Mouse (Mus musculus) forebrain, embryonic 10.5 days (tissue): Measurements from ENCODE around the gene Arhgap10. TPM values are rescaled to one million over a fixed set of nuclear protein-coding genes. Genes with fewer than 3 reads are reported as not detected.

Experiments used
- DNase-seq: peaks from one replicate; pipeline ENCODE4 v3.0.0-alpha.2; 2017; ENCODE audit warnings: low spot score; ENCODE audit errors: extremely low spot score
- H3K27ac ChIP-seq: fragments of 300-500 bp; sonication (generic); 2 replicates; pipeline ENCODE4 v1.5.1; 2016; ENCODE audit warnings: mild to moderate bottlenecking
- H3K27me3 ChIP-seq: fragments of 300-500 bp; sonication (generic); 2 replicates; pipeline ENCODE4 v1.6.1; 2016; ENCODE audit warnings: mild to moderate bottlenecking; ENCODE audit not compliant: poor library complexity, severe bottlenecking
- H3K36me3 ChIP-seq: fragments of 300-500 bp; sonication (generic); replicated peaks from 2 replicates; pipeline ENCODE4 v1.6.1; 2016; ENCODE audit warnings: mild to moderate bottlenecking, moderate library complexity
- H3K4me1 ChIP-seq: fragments of 300-500 bp; sonication (generic); 2 replicates; pipeline ENCODE4 v1.6.1; 2016
- H3K4me3 ChIP-seq: fragments of 300-500 bp; sonication (generic); 2 replicates; pipeline ENCODE4 v1.5.1; 2016; ENCODE audit warnings: mild to moderate bottlenecking, moderate library complexity
- H3K9me3 ChIP-seq: fragments of 300-500 bp; sonication (generic); 2 replicates; pipeline ENCODE4 v1.6.1; 2016; ENCODE audit warnings: mild to moderate bottlenecking, moderate library complexity
- WGBS: fragments of 180-500 bp; shearing (Covaris S2); methylation state at CpG from one replicate; pipeline ENCODE4 v1.1.7; 2016; 5-methylcytosine and 5-hydroxymethylcytosine counted together
- polyA plus RNA-seq: library from polyadenylated mRNA; unstranded; fragments of >200 nt; fragmentation: Nextera tagmentation; extraction: Ambion mirVana; gene quantifications from 2 replicates; pipeline ENCODE4 v1.2.1, GENCODE M21; 2016

The Arhgap10 gene
- polyA plus RNA-seq, 1 experiment from 2014 or later, result 21.0 TPM

DNA sequence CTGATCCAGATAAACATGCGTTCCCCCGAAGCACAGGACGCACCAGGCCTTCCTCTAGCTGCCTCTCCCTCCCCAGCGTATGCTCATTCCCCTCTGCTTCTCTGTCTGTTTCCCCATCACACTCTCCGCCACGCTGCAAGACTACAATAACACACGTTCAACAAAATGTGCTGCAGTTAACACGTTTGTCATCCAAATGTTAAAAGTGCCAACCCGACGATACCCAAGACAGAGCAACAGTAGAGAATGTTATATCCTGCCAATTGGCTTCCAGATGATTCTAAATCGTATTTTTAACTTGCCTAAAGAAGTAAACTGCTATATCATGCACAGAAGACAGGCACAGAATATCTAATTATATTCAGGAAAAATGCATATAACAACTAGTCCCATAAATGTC is 223.2 kb downstream of the Arhgap10 start:
- H3K4me1 ChIP-seq, result peaks cover 6% of the 10 kb centered on the region
- H3K9me3 ChIP-seq, result peaks cover 12% of the 10 kb centered on the region; the same call in 1 of the 2 replicates
- H3K27me3 ChIP-seq, result no peaks in the 10 kb centered on the region
- H3K4me3 ChIP-seq, result no peak overlapping the region
- H3K27ac ChIP-seq, result no peak overlapping the region
- no peak for DNase-seq
- peaks cover 22% of the 10 kb centered on the region for H3K36me3 ChIP-seq
- 93% methylated on average over 11 of the region's 11 CpGs for WGBS

DNA sequence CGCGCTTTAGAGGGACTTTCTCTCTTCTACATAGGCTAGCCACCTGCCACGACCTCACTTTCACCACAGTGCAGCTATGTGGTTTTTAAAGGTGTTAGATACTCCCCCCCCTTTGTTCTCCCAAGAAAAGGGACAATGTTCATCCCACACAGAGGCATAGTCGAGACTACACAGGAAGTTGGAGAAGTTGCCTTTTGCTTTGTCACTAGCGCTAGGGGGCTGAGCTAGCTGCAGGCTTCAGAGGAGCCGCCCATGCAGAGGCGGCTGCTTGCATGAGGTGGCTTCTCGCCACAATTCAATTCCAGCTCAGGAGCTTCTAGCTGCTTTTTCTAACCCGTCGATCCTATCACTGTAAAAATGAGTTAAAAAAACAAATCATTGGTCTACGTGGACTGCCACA is 225.1 kb downstream of the Arhgap10 start:
- WGBS, result 73% methylated on average over 11 of the region's 11 CpGs
- no peak for DNase-seq
- Histone ChIP-seq H3K27me3 (no peaks in the 10 kb centered on the region), H3K36me3 (peaks cover 19% of the 10 kb centered on the region), H3K4me3 (no peak overlapping the region), H3K27ac (peak overlapping the region; percentile 20; the same call in 1 of the 2 replicates), H3K4me1 (peaks cover 6% of the 10 kb centered on the region), H3K9me3 (peaks cover 12% of the 10 kb centered on the region; the same call in 1 of the 2 replicates)

DNA sequence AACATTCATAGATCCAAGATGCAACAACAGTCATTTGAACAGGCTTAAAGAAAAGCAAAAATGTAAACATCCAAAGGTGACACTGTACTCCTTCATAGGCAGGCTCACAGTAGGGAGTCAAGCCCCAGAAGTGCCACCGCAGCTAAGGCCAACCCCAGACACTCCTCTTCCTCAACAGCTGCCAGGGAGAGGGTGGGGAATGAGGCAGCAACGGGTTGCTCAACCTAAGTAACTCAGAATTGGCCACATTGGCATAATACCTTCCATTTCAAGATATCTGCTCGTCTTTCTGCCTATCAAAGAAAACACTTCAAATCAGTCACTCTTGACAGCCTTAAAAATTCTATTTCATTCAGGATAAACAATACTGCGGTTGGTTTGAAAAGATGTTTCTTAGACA is 225.6 kb downstream of the Arhgap10 start:
- Histone ChIP-seq H3K9me3 (peaks cover 12% of the 10 kb centered on the region; the same call in 1 of the 2 replicates), H3K27ac (no peak overlapping the region), H3K27me3 (no peaks in the 10 kb centered on the region), H3K36me3 (peaks cover 15% of the 10 kb centered on the region), H3K4me3 (no peak overlapping the region), H3K4me1 (peaks cover 6% of the 10 kb centered on the region)
- 82% methylated on average over 4 of the region's 4 CpGs for WGBS
- DNase-seq, result no peak

DNA sequence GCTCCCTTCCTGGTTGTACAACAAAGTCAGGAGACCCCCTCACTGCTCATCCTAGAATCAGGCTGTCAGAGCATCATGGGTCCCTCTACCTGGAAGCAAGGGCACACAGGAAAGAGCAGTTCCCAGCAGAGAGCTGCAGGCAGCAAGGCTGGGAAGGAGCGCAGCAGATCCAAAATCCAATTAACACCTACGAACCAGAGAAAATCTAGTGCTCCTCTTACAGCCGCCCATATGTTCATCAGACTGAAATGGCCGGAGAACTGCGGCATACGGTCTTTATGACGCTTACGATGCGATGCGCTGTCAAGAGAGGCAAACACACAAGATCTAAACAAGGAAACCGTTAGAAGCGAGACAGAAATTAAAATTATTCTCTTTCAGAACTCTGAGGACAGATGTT is 229.3 kb downstream of the Arhgap10 start:
- H3K4me1 ChIP-seq, result peaks cover 6% of the 10 kb centered on the region
- no peak overlapping the region for H3K4me3 ChIP-seq
- no peaks in the 10 kb centered on the region for H3K27me3 ChIP-seq
- no peaks in the 10 kb centered on the region for H3K36me3 ChIP-seq
- H3K9me3 ChIP-seq, result no peaks in the 10 kb centered on the region
- DNase-seq, result no peak
- 96% methylated on average over 12 of the region's 12 CpGs for WGBS
- H3K27ac ChIP-seq, result no peak overlapping the region

- DNase-seq, result no peak
- H3K27me3 ChIP-seq, result no peaks in the 10 kb centered on the region
- no peaks in the 10 kb centered on the region for H3K9me3 ChIP-seq
- H3K4me1 ChIP-seq, result peaks cover 6% of the 10 kb centered on the region
- H3K27ac ChIP-seq, result no peak overlapping the region
- 81% methylated on average over 3 of the region's 3 CpGs for WGBS
- H3K36me3 ChIP-seq, result no peaks in the 10 kb centered on the region
- no peak overlapping the region for H3K4me3 ChIP-seq
These were observed 229.7 kb downstream of the Arhgap10 start for GRCm38 (mm10) chr8:77288065-77288464.

DNA sequence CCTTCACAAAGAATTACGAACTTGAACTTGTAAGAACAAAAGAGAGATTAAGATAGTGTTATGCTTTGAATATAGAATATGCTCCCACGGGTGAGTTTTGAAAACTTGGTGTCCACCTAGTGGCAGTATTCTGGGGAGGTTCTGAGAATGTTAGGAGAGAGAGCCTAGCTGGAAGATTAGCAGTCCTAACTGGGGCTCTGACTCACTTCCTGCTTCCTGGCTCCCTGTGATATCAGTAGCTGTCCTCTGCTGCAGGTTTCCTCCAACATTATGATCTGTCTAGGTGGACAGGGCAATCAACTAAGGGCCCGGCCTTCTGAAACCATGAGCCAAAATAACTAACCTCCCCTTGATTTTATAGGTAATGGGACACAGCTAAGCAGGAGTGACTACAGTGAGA is 233.3 kb downstream of the Arhgap10 start:
- H3K27ac ChIP-seq, result no peak overlapping the region
- WGBS, result 86% methylated on average over 3 of the region's 3 CpGs
- DNase-seq, result no peak
- no peaks in the 10 kb centered on the region for H3K27me3 ChIP-seq
- no peak overlapping the region for H3K4me3 ChIP-seq
- no peaks in the 10 kb centered on the region for H3K36me3 ChIP-seq
- 0 out of 2 replicates have a peak, but pooled peaks cover 4% of the 10 kb centered on the region for H3K4me1 ChIP-seq
- H3K9me3 ChIP-seq, result no peaks in the 10 kb centered on the region

DNA sequence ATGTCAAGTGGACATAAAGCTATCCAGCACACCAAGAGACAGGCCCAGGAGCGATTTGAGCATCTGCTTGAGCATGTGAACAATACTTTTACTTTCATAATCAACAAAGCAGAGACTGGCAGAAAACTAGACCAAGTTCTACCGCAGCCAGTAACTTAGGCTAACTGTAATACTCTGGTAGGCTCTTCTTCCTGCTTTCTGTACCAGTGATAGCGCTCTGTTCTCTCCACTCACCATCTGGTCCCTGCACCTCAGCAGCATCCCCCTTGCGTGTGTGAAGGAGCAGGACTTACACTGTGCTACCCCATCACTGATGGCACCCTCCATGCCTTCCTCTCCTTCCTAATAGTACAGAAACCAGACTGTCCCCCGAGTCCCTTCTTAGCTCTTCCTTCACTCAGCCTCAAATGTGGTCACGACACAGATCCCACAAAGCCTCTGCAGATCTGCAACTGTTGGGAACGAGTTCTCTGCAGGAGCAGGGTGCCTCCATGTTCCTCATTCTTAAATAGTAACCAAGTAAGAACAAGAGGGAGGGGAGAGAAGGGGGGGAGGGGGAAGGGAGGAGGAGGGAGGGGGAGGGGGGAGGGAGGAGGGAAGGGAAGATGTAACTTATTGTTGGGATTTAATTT is 235.0 kb downstream of the Arhgap10 start:
- H3K4me3 ChIP-seq, result no peak overlapping the region
- H3K9me3 ChIP-seq, result no peaks in the 10 kb centered on the region
- DNase-seq, result no peak
- 0 out of 2 replicates have a peak, but pooled peaks cover 4% of the 10 kb centered on the region for H3K4me1 ChIP-seq
- no peaks in the 10 kb centered on the region for H3K36me3 ChIP-seq
- no peak overlapping the region for H3K27ac ChIP-seq
- 87% methylated on average over 7 of the region's 7 CpGs for WGBS
- H3K27me3 ChIP-seq, result no peaks in the 10 kb centered on the region

DNA sequence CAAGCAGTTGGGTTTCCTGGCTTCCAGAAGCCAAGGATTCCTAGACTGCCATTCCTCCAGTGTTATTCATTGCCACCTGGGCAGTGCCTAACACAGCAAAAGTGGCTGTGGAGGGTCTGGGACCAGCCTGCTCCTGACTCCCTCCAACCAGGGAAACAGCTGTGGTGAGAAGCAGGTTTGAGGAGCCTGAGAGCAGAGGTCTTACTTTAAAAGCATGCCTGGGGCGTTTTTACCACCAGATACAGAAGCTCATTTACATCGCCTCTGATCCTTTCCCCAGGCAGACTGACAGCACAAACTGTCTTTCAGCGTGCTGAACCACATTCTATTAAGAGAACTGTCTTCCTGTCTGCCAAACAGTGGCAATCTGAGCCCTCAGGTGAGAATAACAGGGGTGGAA is 237.8 kb downstream of the Arhgap10 start:
- DNase-seq, result no peak
- 72% methylated on average over 3 of the region's 3 CpGs for WGBS
- H3K27me3 ChIP-seq, result no peaks in the 10 kb centered on the region
- H3K27ac ChIP-seq, result no peak overlapping the region
- H3K4me1 ChIP-seq, result 0 out of 2 replicates have a peak, but pooled peaks cover 4% of the 10 kb centered on the region
- no peaks in the 10 kb centered on the region for H3K9me3 ChIP-seq
- no peaks in the 10 kb centered on the region for H3K36me3 ChIP-seq
- no peak overlapping the region for H3K4me3 ChIP-seq

- Histone ChIP-seq H3K27me3 (no peaks in the 10 kb centered on the region), H3K4me3 (no peak overlapping the region), H3K4me1 (0 out of 2 replicates have a peak, but pooled peaks cover 4% of the 10 kb centered on the region), H3K27ac (no peak overlapping the region), H3K9me3 (no peaks in the 10 kb centered on the region), H3K36me3 (no peaks in the 10 kb centered on the region)
- DNase-seq, result no peak
- 94% methylated on average over 4 of the region's 4 CpGs for WGBS
These were observed 239.5 kb downstream of the Arhgap10 start for GRCm38 (mm10) chr8:77278246-77278645.

DNA sequence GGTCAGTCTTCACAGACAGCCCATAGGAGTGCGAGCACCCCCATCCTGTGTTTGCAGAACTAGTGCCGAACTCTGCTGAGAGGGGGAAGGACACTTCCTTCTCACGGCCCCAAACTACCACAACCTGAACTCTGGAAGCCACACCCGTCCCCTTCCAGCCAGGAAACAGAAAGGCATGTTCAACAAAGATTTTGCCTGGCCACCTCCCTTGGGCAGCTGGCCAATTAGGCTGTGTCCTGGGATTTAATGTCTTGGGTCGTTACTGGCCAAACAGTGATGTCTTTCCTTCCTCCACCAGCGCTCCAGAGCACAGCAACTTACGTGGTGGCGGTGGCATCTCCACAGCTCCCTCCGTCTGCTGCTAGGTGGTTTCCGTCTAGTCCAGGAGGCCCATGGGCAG is 240.9 kb downstream of the Arhgap10 start:
- no peak overlapping the region for H3K27ac ChIP-seq
- no peaks in the 10 kb centered on the region for H3K9me3 ChIP-seq
- no peak for DNase-seq
- 88% methylated on average over 10 of the region's 10 CpGs for WGBS
- no peak overlapping the region for H3K4me3 ChIP-seq
- H3K4me1 ChIP-seq, result 0 out of 2 replicates have a peak, but pooled peaks cover 4% of the 10 kb centered on the region
- H3K36me3 ChIP-seq, result no peaks in the 10 kb centered on the region
- H3K27me3 ChIP-seq, result no peaks in the 10 kb centered on the region

DNA sequence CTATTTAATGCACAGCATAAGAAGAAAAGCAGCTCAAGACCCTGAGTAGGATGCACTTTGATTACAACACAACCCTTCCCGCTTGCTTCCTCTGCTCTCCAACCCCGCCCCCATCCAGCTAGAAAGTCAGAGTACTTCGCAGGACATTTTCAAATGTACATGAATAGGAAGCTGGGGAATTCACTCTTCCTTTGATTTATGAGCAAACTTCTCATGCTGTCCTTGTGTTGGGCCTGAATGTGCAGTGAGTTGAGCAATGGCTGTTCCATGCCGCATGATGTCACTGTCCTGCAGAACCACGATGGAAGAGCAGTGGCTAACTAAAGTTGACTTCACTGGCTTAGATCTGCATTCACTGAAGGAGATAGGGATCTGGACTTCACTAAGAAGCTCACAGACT is 242.2 kb downstream of the Arhgap10 start:
- no peaks in the 10 kb centered on the region for H3K27me3 ChIP-seq
- H3K4me1 ChIP-seq, result no peaks in the 10 kb centered on the region
- H3K4me3 ChIP-seq, result no peak overlapping the region
- H3K36me3 ChIP-seq, result peaks cover 9% of the 10 kb centered on the region; the same call in 1 of the 2 replicates
- no peak overlapping the region for H3K27ac ChIP-seq
- DNase-seq, result no peak
- H3K9me3 ChIP-seq, result 0 out of 2 replicates have a peak, but pooled peaks cover under 1% of the 10 kb centered on the region
- 89% methylated on average over 5 of the region's 5 CpGs for WGBS

DNA sequence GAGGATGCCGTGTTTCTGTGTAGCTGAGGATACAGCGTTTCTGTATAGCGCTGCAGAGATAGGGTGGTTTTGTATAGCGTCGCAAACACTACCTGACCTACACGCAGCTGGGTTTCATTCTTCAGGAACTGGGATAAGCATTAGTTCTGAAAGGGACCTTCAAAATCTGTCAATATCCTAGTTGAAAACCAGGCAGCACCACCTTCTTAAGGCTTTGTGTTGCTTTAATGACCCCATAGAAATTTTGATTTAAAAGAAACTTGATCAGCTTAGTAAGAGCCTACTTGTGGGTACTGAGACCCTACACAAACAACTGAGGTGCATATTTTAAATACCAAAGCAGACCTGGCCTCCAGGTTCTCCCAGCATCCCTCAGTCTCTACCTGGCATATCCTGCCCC is 245.6 kb downstream of the Arhgap10 start:
- H3K27ac ChIP-seq, result no peak overlapping the region
- H3K9me3 ChIP-seq, result peaks cover 17% of the 10 kb centered on the region
- no peak overlapping the region for H3K4me3 ChIP-seq
- DNase-seq, result no peak
- H3K4me1 ChIP-seq, result peaks cover 10% of the 10 kb centered on the region
- peaks cover 25% of the 10 kb centered on the region for H3K36me3 ChIP-seq
- WGBS, result 76% methylated on average over 6 of the region's 6 CpGs
- no peaks in the 10 kb centered on the region for H3K27me3 ChIP-seq

GRCm38 (mm10) chr8:77267941-77268405 is 249.8 kb downstream of the Arhgap10 start:
- Histone ChIP-seq H3K27ac (no peak overlapping the region), H3K27me3 (no peaks in the 10 kb centered on the region), H3K4me1 (peaks cover 10% of the 10 kb centered on the region), H3K4me3 (no peak overlapping the region), H3K9me3 (peaks cover 17% of the 10 kb centered on the region), H3K36me3 (peaks cover 25% of the 10 kb centered on the region)
- no peak for DNase-seq
- WGBS, result 53% methylated on average over 1 of the region's 1 CpGs
